Mouse (Mus musculus) lung, adult 18-20 months (tissue): ENCODE measurements around the gene Tspan31.
"Not testable (repeated sequence)": the region's sequence is repeated elsewhere in the genome, so short reads cannot be mapped to it uniquely, and the experiment has no call there.

Experiments
- DNase-seq, 2 experiments: peaks; one replicate each; pipeline ENCODE4 v3.0.0; 2022; ENCODE audit warnings: mixed read lengths in 2 of 2

Tspan31 gene

GRCm38 (mm10) chr10:127083292-127083914 is 13.3 kb upstream of the Tspan31 start:
- DNase-seq: no peak

GRCm38 (mm10) chr10:127081996-127082620 is 12.0 kb upstream of the Tspan31 start:
- DNase-seq: no peak

DNA sequence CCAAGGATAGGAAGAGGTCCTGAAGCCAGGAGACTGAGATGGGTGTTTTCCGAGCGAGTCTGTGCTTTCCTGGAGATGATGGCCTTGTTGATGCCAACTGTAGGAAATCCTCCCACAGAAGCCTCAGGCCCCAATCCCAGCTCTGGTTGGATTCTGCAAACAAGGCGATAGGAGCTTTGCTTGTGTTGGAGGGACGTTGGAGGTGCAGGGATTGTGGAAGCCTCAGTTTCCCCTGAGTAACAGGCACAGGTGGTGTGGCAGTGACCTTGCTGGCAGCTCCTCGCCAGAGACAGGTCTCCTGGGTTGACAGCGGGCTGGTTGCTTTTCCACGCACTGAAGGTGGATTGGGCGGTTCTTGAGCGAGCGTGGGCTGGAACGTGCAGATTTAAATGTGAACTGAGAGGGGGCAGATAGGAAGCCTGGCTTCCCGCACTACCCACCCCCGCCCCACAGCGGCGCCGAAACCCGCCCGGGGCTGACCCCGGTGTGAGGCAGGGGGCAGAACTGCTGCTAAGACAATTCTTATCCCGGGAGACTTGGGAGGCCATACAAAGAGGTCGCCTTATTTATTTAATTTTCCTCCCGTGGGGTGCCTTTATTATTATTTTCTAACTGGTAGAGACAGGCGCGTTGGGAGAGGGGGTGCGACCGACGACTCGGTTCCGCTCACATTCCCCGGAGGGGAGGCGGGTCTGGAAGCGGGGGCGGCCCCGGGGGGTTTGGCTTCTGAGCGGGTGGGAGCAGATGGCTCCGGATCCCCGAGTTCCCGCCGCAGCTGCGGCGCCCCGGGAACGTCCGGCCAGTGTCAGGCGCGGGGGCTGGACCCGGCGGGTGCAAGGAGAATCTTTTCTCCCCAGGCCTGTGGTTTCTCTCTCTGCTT is 11.1 kb upstream of the Tspan31 start:
- DNase-seq: no peak

- no peak for DNase-seq
Measured at GRCm38 (mm10) chr10:127079665-127080391, 9.8 kb upstream of the Tspan31 start.

- DNase-seq: no peak
Measured at GRCm38 (mm10) chr10:127078677-127079575, 8.9 kb upstream of the Tspan31 start.

- DNase-seq: no peak
Measured at GRCm38 (mm10) chr10:127078001-127078676, 8.1 kb upstream of the Tspan31 start.

DNA sequence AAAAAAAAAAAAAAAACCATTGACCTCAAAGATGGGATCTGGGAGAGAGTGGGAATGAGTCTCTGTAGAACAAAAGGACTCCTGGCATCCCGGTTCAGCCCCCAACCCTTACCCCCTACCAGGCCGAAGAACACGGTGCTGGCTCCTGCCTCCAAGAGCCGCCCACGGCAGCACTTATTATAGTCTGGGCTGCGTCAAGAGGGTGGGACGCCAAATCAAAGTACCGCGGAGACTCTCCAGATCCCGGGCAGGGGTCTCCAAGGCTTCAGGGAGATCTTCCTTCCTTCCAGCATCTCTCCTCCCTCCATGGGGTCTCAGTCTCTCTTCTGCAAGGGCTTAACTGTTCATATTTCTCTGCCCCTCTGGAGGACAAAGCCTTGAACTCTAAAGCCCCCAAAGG is 7.5 kb upstream of the Tspan31 start:
- DNase-seq: no peak

GRCm38 (mm10) chr10:127076082-127076481 is 6.0 kb upstream of the Tspan31 start:
- no peak for DNase-seq

- DNase-seq: no peak
Measured at GRCm38 (mm10) chr10:127075651-127076050, 5.6 kb upstream of the Tspan31 start.

- DNase-seq: peak in 1 of 2 experiments; percentile 53
Measured at GRCm38 (mm10) chr10:127075080-127075479, 5.0 kb upstream of the Tspan31 start, which contains the start of gene Agap2. Gene Agap2, plus strand, starts transcription at chr10:127075284.

GRCm38 (mm10) chr10:127073981-127074380 is 3.9 kb upstream of the Tspan31 start:
- no peak for DNase-seq

GRCm38 (mm10) chr10:127072969-127073368 is 2.9 kb upstream of the Tspan31 start:
- DNase-seq: not testable (repeated sequence)

- not testable (repeated sequence) for DNase-seq
Measured at GRCm38 (mm10) chr10:127072270-127072669, 2.2 kb upstream of the Tspan31 start.

DNA sequence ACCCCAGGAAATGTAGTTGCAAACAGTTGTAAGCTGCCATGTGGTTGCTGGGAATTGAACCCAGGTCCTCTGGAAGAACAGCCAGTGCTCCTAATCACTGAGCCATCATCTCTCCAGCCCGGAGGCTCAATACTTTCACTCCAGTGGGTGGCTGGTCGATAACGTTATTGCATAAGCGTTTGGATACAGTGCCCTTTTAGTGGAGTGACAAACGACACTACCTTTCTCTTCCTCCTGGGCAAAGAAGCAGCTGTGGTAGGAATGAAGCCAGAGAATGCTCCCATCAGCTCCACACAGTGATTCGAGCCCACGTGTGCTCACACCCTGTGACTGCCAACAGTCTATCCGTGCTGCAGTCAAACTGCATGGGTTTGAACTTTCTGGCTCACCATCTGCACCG is 1.1 kb upstream of the Tspan31 start:
- no peak for DNase-seq

- DNase-seq: no peak
Measured at GRCm38 (mm10) chr10:127069281-127070189, 529 bp downstream of the Tspan31 start.

GRCm38 (mm10) chr10:127068360-127069038 is 1.6 kb downstream of the Tspan31 start:
- DNase-seq: no peak

GRCm38 (mm10) chr10:127066519-127067018 is 3.5 kb downstream of the Tspan31 start:
- no peak for DNase-seq

GRCm38 (mm10) chr10:127065981-127066380 is 4.1 kb downstream of the Tspan31 start:
- no peak for DNase-seq
